Mouse (Mus musculus) limb, embryonic 11.5 days (tissue): ENCODE data around the gene Cog6. TPM values are rescaled to one million over a fixed set of nuclear protein-coding genes. Genes with fewer than 3 reads are reported as not detected.

ENCODE experiments used
- ATAC-seq: fragments of 200-750 bp; cut with Nextera tagmentation; 2 replicates; pipeline ENCODE4 v1.8.0; 2017; ENCODE audit warnings: low read depth; ENCODE audit not compliant: insufficient number of reproducible peaks, low FRiP score, low TSS enrichment
- DNase-seq: peaks from one replicate; pipeline ENCODE4 v3.0.0-alpha.2; 2015; ENCODE audit warnings: low spot score
- H3K27ac ChIP-seq: fragments of 300-500 bp; sonication (generic); replicated peaks from 2 replicates; pipeline ENCODE4 v1.5.1; 2014; ENCODE audit warnings: low read depth, mild to moderate bottlenecking, low read length
- H3K27me3 ChIP-seq: fragments of 300-500 bp; sonication (generic); 2 replicates; pipeline ENCODE4 v1.6.1; 2014; ENCODE audit warnings: mild to moderate bottlenecking, low read length, mixed read lengths; ENCODE audit not compliant: control insufficient read depth, insufficient read depth
- H3K36me3 ChIP-seq: fragments of 300-500 bp; sonication (generic); 2 replicates; pipeline ENCODE4 v1.6.1; 2014; ENCODE audit warnings: mild to moderate bottlenecking, low read length, moderate library complexity, mixed read lengths; ENCODE audit not compliant: control insufficient read depth, insufficient read depth
- H3K4me1 ChIP-seq: fragments of 300-500 bp; sonication (generic); 2 replicates; pipeline ENCODE4 v1.6.1; 2014; ENCODE audit warnings: low read length, mixed read lengths; ENCODE audit not compliant: control insufficient read depth, insufficient read depth
- H3K4me2 ChIP-seq: fragments of 300-500 bp; sonication (generic); 2 replicates; pipeline ENCODE4 v1.6.1; 2014; ENCODE audit warnings: low read depth, mild to moderate bottlenecking, moderate library complexity; ENCODE audit not compliant: severe bottlenecking
- H3K4me3 ChIP-seq: fragments of 300-500 bp; sonication (generic); 2 replicates; pipeline ENCODE4 v1.5.1; 2014; ENCODE audit warnings: low read depth, low read length
- H3K9ac ChIP-seq: fragments of 300-500 bp; sonication (generic); 2 replicates; pipeline ENCODE4 v1.6.1; 2014; ENCODE audit warnings: mild to moderate bottlenecking, low read length
- H3K9me3 ChIP-seq: fragments of 300-500 bp; sonication (generic); 2 replicates; pipeline ENCODE4 v1.6.1; 2016; ENCODE audit warnings: low read length; ENCODE audit not compliant: control insufficient read depth
- WGBS: fragments of 180-500 bp; shearing (Covaris S2); extraction: QIAGEN DNeasy Blood & Tissue Kit; methylation state at CpG from one replicate; pipeline ENCODE4 v1.1.7; 2014; 5-methylcytosine and 5-hydroxymethylcytosine counted together
- polyA plus RNA-seq: library from polyadenylated mRNA; unstranded; fragments of >200 nt; fragmentation: Nextera tagmentation; extraction: Ambion mirVana; gene quantifications from 2 replicates; pipeline ENCODE4 v1.2.1, GENCODE M21; 2014

Cog6 gene
- 46.7 and 48.8 TPM in 2 replicates for polyA plus RNA-seq

DNA sequence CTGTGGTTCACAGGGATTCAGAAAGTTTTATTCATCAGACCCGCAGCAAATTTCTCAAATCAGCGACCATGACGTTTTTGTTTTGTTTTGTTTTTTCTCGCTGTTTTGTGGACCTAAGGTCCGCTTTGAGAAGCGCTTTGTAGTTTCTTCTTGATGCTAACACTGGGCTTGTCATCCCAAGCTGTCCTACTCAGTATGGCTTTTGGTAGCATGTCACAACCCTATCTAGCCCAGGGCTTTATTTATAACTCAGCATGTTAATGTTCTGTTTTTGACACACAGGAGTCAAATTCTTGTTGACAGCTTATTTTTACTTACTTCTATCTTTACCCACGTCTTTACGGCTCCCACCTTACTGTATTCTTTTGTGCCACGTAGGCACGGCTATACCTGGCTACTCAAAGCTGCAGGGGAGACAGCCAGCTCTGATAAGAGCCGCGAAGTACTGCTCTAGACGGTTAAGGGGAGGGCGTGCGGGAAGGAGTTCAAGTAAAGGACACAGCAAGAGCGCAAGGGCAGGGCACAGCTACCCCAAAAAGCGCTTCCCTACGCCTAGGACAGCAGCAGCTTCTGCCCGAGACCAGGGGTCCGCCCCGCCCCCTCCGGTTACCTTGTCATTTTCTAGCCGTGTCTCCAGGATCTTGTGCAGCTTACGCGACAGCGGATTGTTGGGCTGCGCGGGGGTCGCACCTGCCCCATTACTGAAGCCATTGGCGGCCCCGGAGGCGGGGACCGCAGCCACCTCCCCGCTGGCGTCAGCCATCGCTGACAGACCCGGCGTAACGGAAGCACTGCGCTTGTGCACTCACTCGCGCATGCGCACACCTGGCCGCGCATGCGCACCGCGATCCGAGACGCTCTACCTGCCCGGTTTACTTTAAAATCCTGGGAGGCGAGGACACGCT, at the start of gene Cog6:
Cog6 (minus strand) TSS at position 802 of the 905 bp plus-strand sequence.
- peak; percentile 87 for DNase-seq
- 7% methylated on average over 53 of the region's 53 CpGs for WGBS
- Histone ChIP-seq H3K27ac (no peak within 1 kb of the TSS), H3K4me3 (peak within 1 kb of the TSS; percentile 72), H3K36me3 (peaks cover 2% of the 10 kb centered on the region; the same call in 1 of the 2 replicates), H3K4me1 (peaks cover 11% of the 10 kb centered on the region; the same call in 1 of the 2 replicates), H3K4me2 (peak within 1 kb of the TSS; percentile 53), H3K27me3 (no peaks in the 10 kb centered on the region), H3K9me3 (no peaks in the 10 kb centered on the region), H3K9ac (peak within 1 kb of the TSS; percentile 62)
- ATAC-seq = peak; percentile 82

DNA sequence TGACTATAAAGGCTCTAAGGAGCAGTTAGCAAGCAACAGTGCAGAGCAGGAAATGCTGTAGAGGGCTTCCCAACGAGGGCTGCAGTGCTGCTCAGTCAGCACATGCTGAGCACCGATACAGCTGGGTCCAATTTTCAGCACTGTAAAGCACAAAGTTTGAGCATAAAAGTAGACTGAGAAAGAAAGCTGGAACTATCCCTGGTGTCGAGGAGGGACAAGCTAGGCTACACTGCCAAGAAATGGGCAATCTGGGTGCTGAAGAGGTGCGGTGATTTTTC, 49.0 kb upstream of the Cog6 start:
- Histone ChIP-seq H3K27me3 (no peaks in the 10 kb centered on the region), H3K9me3 (no peaks in the 10 kb centered on the region), H3K9ac (no peak overlapping the region), H3K4me3 (no peak overlapping the region), H3K36me3 (no peaks in the 10 kb centered on the region), H3K4me2 (no peak overlapping the region), H3K27ac (no peak overlapping the region), H3K4me1 (peaks cover 6% of the 10 kb centered on the region; the same call in 1 of the 2 replicates)
- DNase-seq = no peak
- 47% methylated on average over 4 of the region's 4 CpGs for WGBS
- no peak for ATAC-seq

DNA sequence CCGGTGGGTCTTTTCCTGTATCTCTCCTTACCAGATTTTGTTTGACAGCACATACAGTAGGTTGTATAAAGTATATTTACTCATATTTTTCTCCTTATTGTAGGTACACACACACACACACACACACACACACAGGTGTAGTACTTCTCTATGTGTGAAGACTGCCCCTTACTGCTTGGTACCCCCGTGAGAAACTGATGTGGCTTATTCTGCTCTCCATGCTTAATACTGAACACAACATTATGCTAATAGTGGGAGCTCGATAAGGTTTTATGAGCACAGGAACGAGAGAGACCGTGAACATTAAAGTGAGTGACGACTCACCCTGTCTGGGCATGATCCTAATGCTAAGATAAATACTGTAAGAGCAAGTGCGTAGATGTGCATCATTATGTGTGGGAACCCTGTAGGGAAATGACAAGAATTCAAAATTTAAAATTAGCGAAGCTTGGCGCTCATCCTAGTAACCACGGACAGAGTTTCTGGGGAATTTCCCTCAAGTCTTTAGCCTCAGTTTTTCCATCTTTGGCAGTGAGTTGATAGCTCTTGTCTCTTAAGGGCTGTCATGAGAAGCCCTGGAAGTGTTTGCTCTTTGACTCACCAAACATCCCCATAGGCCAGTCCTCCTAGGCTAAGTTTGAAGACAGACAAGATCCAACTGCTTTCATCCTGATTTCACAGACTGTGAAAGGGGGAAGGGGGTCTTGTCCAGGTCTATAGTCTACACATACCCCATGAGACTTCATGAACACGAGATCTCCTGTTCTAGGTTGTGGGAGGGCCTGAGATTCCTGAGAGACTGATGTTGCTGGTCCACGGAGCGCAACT, 48.4 kb upstream of the Cog6 start:
- H3K27ac ChIP-seq = no peak overlapping the region
- WGBS = 76% methylated on average over 13 of the region's 13 CpGs
- H3K4me2 ChIP-seq = no peak overlapping the region
- H3K4me1 ChIP-seq = peaks cover 6% of the 10 kb centered on the region; the same call in 1 of the 2 replicates
- H3K36me3 ChIP-seq = no peaks in the 10 kb centered on the region
- H3K9ac ChIP-seq = no peak overlapping the region
- DNase-seq (no peak), ATAC-seq (no peak)
- no peaks in the 10 kb centered on the region for H3K27me3 ChIP-seq
- no peaks in the 10 kb centered on the region for H3K9me3 ChIP-seq
- H3K4me3 ChIP-seq = no peak overlapping the region

DNA sequence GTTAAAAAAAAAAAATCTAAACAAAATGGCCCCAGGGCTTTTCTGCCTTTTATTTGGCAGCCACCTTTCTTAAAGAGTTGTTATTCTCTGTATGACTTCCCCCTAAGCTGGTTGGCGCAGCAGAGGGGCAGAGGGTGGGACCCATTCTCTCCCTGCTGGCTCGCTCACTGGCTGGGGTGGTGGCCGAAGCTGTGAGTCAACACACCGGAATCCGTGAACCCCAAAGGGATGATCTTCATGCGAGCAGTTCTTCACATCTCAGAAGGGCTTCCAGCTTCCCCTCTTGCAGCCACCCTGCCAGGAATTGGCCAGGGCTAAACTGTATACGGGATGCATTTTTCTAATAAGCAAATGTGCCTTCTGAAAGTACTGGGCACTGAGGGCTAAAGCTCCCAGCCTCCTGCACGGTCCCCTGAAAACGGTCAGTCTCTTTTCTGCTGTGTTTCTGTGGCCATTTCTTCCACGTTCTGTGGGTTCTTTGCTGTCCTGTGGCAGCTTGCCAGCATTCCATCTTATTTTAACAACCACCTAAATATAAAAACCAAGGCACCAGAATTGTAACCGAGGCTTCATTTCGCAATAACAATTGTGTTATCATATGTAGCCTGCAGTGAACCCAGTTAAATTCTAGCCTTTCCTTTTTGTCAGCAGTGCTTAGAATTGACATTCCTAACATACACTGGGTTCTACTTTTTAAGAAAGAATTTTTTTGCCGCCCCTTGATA, 46.5 kb upstream of the Cog6 start:
- Histone ChIP-seq H3K27me3 (no peaks in the 10 kb centered on the region), H3K9ac (no peak overlapping the region), H3K9me3 (no peaks in the 10 kb centered on the region), H3K27ac (no peak overlapping the region), H3K4me2 (no peak overlapping the region), H3K4me3 (no peak overlapping the region), H3K4me1 (peaks cover 6% of the 10 kb centered on the region; the same call in 1 of the 2 replicates), H3K36me3 (no peaks in the 10 kb centered on the region)
- no peak for ATAC-seq
- WGBS = 70% methylated on average over 13 of the region's 13 CpGs
- no peak for DNase-seq

DNA sequence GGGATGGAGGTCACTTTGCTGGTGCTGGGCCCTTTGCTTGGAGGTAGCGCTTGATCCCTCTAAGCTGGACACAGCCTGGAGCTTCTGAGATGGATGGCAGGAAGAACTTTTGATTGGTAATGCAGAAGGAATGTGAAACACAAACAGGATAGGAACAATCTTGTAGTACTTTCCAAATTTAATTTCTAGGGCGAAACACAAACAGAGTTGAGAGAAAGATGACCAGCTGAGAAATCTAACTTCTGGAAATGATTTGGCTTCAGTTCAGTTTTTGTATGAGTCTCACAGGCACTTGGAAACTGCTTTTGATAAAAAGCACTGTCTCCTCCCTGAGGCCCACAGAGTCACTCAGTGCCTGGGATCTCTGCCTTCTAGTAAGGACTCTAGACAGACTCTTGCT, 42.9 kb upstream of the Cog6 start:
- peaks cover 7% of the 10 kb centered on the region for H3K4me1 ChIP-seq
- no peaks in the 10 kb centered on the region for H3K36me3 ChIP-seq
- H3K9me3 ChIP-seq = no peaks in the 10 kb centered on the region
- H3K9ac ChIP-seq = no peak overlapping the region
- no peaks in the 10 kb centered on the region for H3K27me3 ChIP-seq
- no peak overlapping the region for H3K4me3 ChIP-seq
- ATAC-seq = no peak
- no peak for DNase-seq
- 89% methylated on average over 2 of the region's 2 CpGs for WGBS
- H3K4me2 ChIP-seq = no peak overlapping the region
- H3K27ac ChIP-seq = no peak overlapping the region

DNA sequence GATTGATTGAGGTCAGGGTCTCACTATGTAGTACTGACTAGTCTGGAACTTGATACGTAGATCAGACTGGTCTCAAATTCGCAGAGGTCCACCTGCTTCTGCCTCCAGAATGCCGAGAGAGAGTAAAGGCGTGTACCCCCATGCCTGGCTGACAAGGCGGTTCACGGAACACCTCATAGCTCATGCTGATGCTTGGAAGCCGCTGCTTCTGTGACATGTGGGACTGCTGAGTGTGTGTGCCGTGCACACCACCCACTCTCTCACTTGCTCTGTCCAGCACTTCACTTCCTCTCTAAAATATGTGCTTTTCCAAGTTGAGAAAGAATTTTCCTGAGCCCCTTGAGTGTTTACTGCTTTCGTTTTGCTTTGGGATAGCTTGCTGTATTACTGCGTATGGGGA, 39.4 kb upstream of the Cog6 start:
- H3K4me1 ChIP-seq = peaks cover 6% of the 10 kb centered on the region
- 66% methylated on average over 10 of the region's 10 CpGs for WGBS
- no peaks in the 10 kb centered on the region for H3K36me3 ChIP-seq
- peak; percentile 55 for DNase-seq
- H3K27ac ChIP-seq = no peak overlapping the region
- no peak overlapping the region for H3K4me2 ChIP-seq
- no peak overlapping the region for H3K9ac ChIP-seq
- no peaks in the 10 kb centered on the region for H3K27me3 ChIP-seq
- ATAC-seq = no peak
- no peak overlapping the region for H3K4me3 ChIP-seq
- no peaks in the 10 kb centered on the region for H3K9me3 ChIP-seq

DNA sequence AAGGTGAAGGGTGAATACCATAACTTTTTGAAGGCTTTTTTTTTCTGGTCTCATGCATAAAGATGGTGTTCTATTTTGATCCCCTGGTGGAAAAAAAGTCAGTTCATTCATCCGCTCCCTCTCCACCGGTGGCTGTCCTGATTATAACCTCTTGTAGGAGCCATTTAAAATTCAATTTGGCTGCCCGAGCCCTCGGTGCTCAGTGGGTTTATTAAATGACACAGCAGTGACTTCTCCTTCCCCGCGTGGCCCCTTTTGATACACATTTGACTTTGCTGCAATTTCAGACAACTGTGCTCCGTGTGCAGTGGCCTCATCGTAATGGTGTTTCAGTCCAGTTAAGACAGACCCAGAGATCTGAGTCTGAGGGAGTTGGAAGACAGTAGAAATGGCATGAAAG, 35.3 kb upstream of the Cog6 start:
- Histone ChIP-seq H3K27me3 (no peaks in the 10 kb centered on the region), H3K9me3 (no peaks in the 10 kb centered on the region), H3K4me2 (no peak overlapping the region), H3K27ac (no peak overlapping the region), H3K9ac (no peak overlapping the region), H3K4me3 (no peak overlapping the region), H3K36me3 (no peaks in the 10 kb centered on the region), H3K4me1 (peaks cover 6% of the 10 kb centered on the region)
- ATAC-seq = no peak
- 64% methylated on average over 8 of the region's 8 CpGs for WGBS
- DNase-seq = no peak

DNA sequence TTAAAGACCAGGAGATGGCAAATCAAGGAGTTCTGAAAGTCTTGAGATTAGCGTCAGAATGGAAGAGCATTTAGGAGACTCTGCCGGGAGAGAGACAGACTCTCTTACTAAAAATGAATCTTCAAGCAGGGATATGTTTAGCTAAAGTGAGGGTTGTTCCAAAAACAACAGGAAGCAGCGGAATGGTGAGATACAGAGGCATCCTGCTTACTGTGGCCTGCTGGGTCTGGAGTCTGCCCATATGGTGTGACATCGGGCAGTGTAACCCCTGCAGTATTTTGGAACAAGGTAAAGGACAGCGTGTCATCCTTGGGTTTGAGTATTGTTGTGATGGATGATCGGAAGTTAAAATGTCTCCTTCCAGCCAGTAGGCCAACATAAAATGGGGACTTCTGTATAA, 29.3 kb upstream of the Cog6 start:
- H3K27ac ChIP-seq = no peak overlapping the region
- H3K27me3 ChIP-seq = no peaks in the 10 kb centered on the region
- H3K4me2 ChIP-seq = no peak overlapping the region
- 88% methylated on average over 6 of the region's 6 CpGs for WGBS
- ATAC-seq (no peak), DNase-seq (no peak)
- H3K4me1 ChIP-seq = peaks cover 5% of the 10 kb centered on the region
- H3K4me3 ChIP-seq = no peak overlapping the region
- no peaks in the 10 kb centered on the region for H3K9me3 ChIP-seq
- H3K36me3 ChIP-seq = no peaks in the 10 kb centered on the region
- no peak overlapping the region for H3K9ac ChIP-seq
